Mouse (Mus musculus): ENCODE measurements around the gene Usp17lb. TPM values are rescaled to one million over a fixed set of nuclear protein-coding genes. Genes with fewer than 3 reads are reported as not detected.
"Not testable (repeated sequence)": the region's sequence is repeated elsewhere in the genome, so short reads cannot be mapped to it uniquely, and the experiment has no call there.

Usp17lb gene
- under 1 TPM in 1 of 2 experiments, not detected in 1; 0.28 TPM for total RNA-seq (2021)
- long read RNA-seq, experiment 1, partial matches to known transcripts = 0 of 1 reads
- long read RNA-seq, experiment 1, other reads (novel, unspliced or antisense) = 1 of 1 reads
- long read RNA-seq, experiment 2 = 0 reads

- DNase-seq (ENCODE audit: low spot score in 2 of 2) = no peak
Measured at GRCm38 (mm10) chr7:104842503-104842902, at the start of gene Usp17lb. Gene Usp17lb, minus strand, starts transcription at chr7:104842603.

- DNase-seq (ENCODE audit: low spot score in 2 of 2) = no peak
Measured at GRCm38 (mm10) chr7:104877731-104878130, 35.3 kb upstream of the Usp17lb start, which contains the start of gene Olfr665. Gene Olfr665, plus strand, starts transcription at chr7:104878031.

GRCm38 (mm10) chr7:104861381-104861780 lies 19.0 kb upstream of the Usp17lb start:
- no peak for DNase-seq (ENCODE audit: low spot score in 2 of 2)

GRCm38 (mm10) chr7:104857683-104858082 lies 15.3 kb upstream of the Usp17lb start:
- DNase-seq (ENCODE audit: low spot score in 2 of 2) = no peak

GRCm38 (mm10) chr7:104856709-104857108 lies 14.3 kb upstream of the Usp17lb start, which contains the start of gene Usp17la:
Gene Usp17la, plus strand, starts transcription at chr7:104857009.
- DNase-seq (ENCODE audit: low spot score in 2 of 2) = not testable (repeated sequence)

GRCm38 (mm10) chr7:104855248-104855750 lies 12.9 kb upstream of the Usp17lb start:
- no peak for DNase-seq (ENCODE audit: low spot score in 2 of 2)

- not testable (repeated sequence) for DNase-seq (ENCODE audit: low spot score in 2 of 2)
Measured at GRCm38 (mm10) chr7:104851546-104851945, 9.1 kb upstream of the Usp17lb start.

GRCm38 (mm10) chr7:104843731-104844287 lies 1.4 kb upstream of the Usp17lb start:
- no peak for DNase-seq (ENCODE audit: low spot score in 2 of 2)

- DNase-seq (ENCODE audit: low spot score in 2 of 2) = not testable (repeated sequence)
Measured at GRCm38 (mm10) chr7:104810335-104810734, 32.1 kb downstream of the Usp17lb start.

- DNase-seq (ENCODE audit: low spot score in 2 of 2) = no peak
Measured at GRCm38 (mm10) chr7:104790796-104791195, 51.6 kb downstream of the Usp17lb start.

Other genes with a start within 250 kb of the Usp17lb start
- gene Olfr655, start 240.8 kb downstream of the Usp17lb start, total RNA-seq (2021) = not detected
- gene Olfr656, start 228.6 kb downstream of the Usp17lb start, total RNA-seq (2021) = not detected
- gene Olfr657, start 217.8 kb downstream of the Usp17lb start, total RNA-seq (2021) = not detected
- gene Olfr658, start 195.3 kb downstream of the Usp17lb start, total RNA-seq (2021) = not detected
- not detected for gene Olfr659, start 175.8 kb downstream of the Usp17lb start, total RNA-seq (2021)
- gene Olfr661, start 156.1 kb downstream of the Usp17lb start, total RNA-seq (2021) = not detected
- gene Usp17le, start 65.1 kb downstream of the Usp17lb start, total RNA-seq (2021) = not detected
- gene Usp17la, start 14.4 kb upstream of the Usp17lb start, total RNA-seq (2021) = not detected
- not detected for gene Olfr665, start 35.4 kb upstream of the Usp17lb start, total RNA-seq (2021)
- gene Olfr666, start 53.3 kb upstream of the Usp17lb start, total RNA-seq (2021) = not detected
- not detected for gene Olfr667, start 78.9 kb upstream of the Usp17lb start, total RNA-seq (2021)
- gene Olfr668, start 85.5 kb upstream of the Usp17lb start, total RNA-seq (2021) = not detected
- gene Olfr669, start 91.6 kb upstream of the Usp17lb start, total RNA-seq (2021) = not detected
- gene Olfr670, start 120.0 kb upstream of the Usp17lb start, total RNA-seq (2021) = not detected
- not detected for gene Olfr671, start 136.5 kb upstream of the Usp17lb start, total RNA-seq (2021)
- gene Olfr672, start 159.4 kb upstream of the Usp17lb start, total RNA-seq (2021) = not detected
- not detected for gene Olfr675, start 185.9 kb upstream of the Usp17lb start, total RNA-seq (2021)
- not detected for gene Olfr676, start 190.1 kb upstream of the Usp17lb start, total RNA-seq (2021)
- gene Olfr677, start 208.8 kb upstream of the Usp17lb start, total RNA-seq (2021) = not detected
- gene Olfr678, start 221.9 kb upstream of the Usp17lb start, total RNA-seq (2021) = not detected
- gene Olfr679, start 238.6 kb upstream of the Usp17lb start, total RNA-seq (2021) = not detected

Measured in adrenal gland, postnatal 4 days (tissue).